Mouse (Mus musculus) ES-E14 (cell line): ENCODE measurements around the gene Ifna15.

Experiments
- CHD2 ChIP-seq: IDR thresholded peaks from 2 replicates; pipeline ENCODE4 v1.6.1; 2014; ENCODE audit warnings: mild to moderate bottlenecking, low read depth, low read length, inconsistent platforms
- HCFC1 ChIP-seq: IDR thresholded peaks from 2 replicates; pipeline ENCODE4 v1.6.1; 2012; ENCODE audit warnings: low read length, inconsistent platforms, borderline replicate concordance; ENCODE audit not compliant: insufficient read depth
- MAFK ChIP-seq: IDR thresholded peaks from 2 replicates; pipeline ENCODE4 v1.6.1; 2014; ENCODE audit warnings: mild to moderate bottlenecking, low read depth, low read length, inconsistent platforms; ENCODE audit not compliant: insufficient read depth
- ZC3H11A ChIP-seq: IDR thresholded peaks from 2 replicates; pipeline ENCODE4 v1.6.1; 2012; ENCODE audit warnings: low read depth, mild to moderate bottlenecking, inconsistent platforms, low read length, borderline replicate concordance
- ZNF384 ChIP-seq: IDR thresholded peaks from 2 replicates; pipeline ENCODE4 v1.6.1; 2012; ENCODE audit warnings: low read depth, low read length, inconsistent platforms

DNA sequence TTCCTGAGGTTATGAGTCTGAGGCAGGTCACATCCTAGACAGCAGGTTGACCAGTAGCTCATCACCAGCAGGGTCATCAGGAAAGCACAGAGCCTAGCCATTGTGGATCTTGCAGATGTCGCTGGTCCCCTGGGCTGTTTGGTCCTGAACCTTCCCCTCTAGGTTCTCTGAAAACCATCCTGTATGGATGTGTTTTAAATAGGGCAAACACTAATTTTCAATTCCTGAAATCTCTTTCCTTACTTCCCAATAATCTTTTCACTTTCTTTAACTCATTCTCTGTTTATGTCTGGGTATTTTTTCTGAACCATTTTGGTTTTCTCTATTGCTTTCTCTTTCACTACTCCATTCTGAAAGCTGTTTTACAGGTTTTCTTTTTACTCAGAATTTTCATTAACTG, 13.7 kb upstream of the Ifna15 start, which contains the start of gene Ifna14:
- TF ChIP-seq ZC3H11A (no peak), CHD2 (no peak), HCFC1 (no peak), MAFK (no peak), ZNF384 (no peak)
